Mouse (Mus musculus) MN1 (cell line): ENCODE measurements at regions not wholly inside any gene's neighbourhood (a gene's known extent, or its start where the extent isn't known, plus 50 kb on each side); places are given as distances from the start of the nearest gene placed in this dataset.

Experiments
- DNase-seq: peaks from one replicate; pipeline ENCODE4 v3.0.0-alpha.2; 2016; ENCODE audit warnings: low spot score

DNA sequence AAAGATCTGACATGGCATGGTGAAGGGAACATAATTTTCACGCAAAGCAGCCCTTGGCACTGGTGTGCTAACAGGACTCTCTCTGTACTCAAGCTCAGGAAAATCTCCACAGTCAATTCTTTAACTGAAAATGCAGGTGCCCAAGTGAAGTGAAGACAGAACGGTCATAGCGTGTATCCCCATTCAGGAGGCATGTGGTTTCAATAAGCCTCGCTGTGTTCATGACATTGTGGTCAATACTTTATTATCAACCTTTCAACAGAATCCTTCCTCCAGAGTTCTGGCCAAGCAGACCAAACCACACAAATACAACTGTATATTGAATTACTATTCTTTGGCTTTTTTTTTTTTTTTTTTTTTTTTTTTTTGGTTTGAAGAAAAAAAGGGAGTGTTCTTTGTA lies 314.1 kb downstream of the Mycn start:
- DNase-seq, result no peak

DNA sequence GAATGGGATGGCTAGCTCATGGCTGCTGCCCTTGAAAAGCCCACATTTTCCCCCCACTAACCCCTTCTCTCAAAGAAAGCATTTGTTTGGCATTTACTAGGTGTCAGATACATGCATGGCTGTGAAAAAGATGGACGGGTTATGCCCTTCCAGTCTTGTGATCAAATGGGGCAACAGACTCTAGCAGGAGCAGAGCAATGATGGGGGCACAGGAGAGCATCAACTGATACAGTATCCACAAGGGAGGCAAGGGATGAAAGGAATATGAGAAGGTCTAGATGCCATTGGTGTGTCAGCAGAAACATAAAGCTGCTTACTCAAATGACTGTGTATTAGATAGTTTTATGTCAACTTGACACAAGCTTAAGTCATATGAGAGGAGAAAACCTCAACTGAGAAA lies 315.9 kb downstream of the Mycn start:
- DNase-seq, result no peak

- DNase-seq, result peak; percentile 86
These were observed 318.9 kb downstream of the Mycn start for GRCm38 (mm10) chr12:12622712-12623292.

DNA sequence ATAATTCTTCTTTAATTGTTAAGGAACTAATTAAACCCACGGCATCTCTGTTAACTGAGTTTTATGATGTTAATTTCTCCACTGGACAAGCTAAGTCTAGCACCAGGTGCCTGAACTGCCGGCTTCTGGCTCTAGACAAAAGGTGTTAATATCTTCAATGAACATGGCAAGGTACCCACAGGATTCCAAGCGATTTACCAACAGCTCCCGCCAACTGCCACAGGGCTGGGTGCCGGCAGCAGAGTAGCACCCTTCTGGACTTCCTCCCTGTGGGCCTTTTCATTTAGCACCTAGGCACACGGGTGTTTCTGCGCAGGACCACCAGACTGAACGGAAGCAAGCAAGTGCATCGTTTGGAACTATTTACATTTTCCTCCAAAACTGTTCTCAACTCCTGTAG lies 320.2 kb downstream of the Mycn start:
- DNase-seq, result no peak

- DNase-seq, result no peak
These were observed 321.4 kb downstream of the Mycn start for GRCm38 (mm10) chr12:12620316-12620715.

DNA sequence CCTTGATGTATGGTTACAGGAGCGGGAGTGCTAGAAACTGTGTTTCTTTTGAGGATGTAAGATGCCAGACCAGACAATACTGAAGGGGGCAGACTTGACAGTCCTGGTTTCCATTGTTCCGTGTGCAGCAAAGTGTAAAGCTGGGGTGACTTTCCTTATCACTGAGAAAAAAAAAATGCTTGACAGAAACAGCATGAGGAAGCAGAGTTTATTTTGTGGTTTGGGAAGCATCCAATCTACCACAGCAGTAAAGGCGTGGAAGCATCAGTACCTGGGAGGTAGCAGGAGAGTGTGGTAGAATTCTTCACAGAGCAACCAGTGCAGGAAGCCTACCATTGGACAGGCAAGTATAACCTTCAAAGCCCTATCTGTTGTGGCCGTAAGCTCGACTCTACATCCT lies 322.3 kb downstream of the Mycn start:
- DNase-seq, result no peak

- no peak for DNase-seq
These were observed 329.2 kb downstream of the Mycn start for GRCm38 (mm10) chr12:12612520-12612919.

- peak; percentile 22 for DNase-seq
These were observed 330.9 kb downstream of the Mycn start for GRCm38 (mm10) chr12:12610861-12611260.

GRCm38 (mm10) chr12:12607995-12608394 lies 333.7 kb downstream of the Mycn start:
- no peak for DNase-seq

GRCm38 (mm10) chr12:12606911-12607310 lies 334.8 kb downstream of the Mycn start:
- no peak for DNase-seq

DNA sequence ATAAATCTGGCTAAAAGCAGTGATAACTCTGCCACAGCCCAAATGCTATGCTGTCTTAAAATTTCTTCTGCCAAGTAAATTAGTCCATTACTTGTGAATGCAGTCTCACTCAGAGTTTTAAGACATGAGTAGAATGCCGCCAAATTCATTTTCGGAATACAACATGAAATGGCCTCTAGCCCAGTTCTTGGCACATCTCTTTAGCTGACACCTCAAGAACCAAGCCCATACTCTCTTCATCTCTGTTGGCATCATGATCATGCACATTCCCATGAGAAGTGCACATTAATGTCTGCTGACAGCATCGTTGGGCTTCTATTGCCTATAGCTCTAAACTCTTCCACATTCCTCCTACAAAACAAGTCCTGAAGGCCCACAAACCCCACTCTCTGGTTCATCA lies 336.2 kb downstream of the Mycn start:
- DNase-seq, result no peak

- DNase-seq, result no peak
These were observed 339.4 kb downstream of the Fam49a start for GRCm38 (mm10) chr12:12601362-12601761.

GRCm38 (mm10) chr12:12595399-12595798 lies 333.5 kb downstream of the Fam49a start:
- DNase-seq, result no peak

GRCm38 (mm10) chr12:12594567-12594966 lies 332.6 kb downstream of the Fam49a start:
- DNase-seq, result no peak

GRCm38 (mm10) chr12:12593343-12593742 lies 331.4 kb downstream of the Fam49a start:
- DNase-seq, result no peak

- peak; percentile 38 for DNase-seq
These were observed 328.9 kb downstream of the Fam49a start for GRCm38 (mm10) chr12:12590753-12591291.

GRCm38 (mm10) chr12:12588771-12589370 lies 326.9 kb downstream of the Fam49a start:
- DNase-seq, result no peak

GRCm38 (mm10) chr12:12586436-12586835 lies 324.5 kb downstream of the Fam49a start:
- no peak for DNase-seq

DNA sequence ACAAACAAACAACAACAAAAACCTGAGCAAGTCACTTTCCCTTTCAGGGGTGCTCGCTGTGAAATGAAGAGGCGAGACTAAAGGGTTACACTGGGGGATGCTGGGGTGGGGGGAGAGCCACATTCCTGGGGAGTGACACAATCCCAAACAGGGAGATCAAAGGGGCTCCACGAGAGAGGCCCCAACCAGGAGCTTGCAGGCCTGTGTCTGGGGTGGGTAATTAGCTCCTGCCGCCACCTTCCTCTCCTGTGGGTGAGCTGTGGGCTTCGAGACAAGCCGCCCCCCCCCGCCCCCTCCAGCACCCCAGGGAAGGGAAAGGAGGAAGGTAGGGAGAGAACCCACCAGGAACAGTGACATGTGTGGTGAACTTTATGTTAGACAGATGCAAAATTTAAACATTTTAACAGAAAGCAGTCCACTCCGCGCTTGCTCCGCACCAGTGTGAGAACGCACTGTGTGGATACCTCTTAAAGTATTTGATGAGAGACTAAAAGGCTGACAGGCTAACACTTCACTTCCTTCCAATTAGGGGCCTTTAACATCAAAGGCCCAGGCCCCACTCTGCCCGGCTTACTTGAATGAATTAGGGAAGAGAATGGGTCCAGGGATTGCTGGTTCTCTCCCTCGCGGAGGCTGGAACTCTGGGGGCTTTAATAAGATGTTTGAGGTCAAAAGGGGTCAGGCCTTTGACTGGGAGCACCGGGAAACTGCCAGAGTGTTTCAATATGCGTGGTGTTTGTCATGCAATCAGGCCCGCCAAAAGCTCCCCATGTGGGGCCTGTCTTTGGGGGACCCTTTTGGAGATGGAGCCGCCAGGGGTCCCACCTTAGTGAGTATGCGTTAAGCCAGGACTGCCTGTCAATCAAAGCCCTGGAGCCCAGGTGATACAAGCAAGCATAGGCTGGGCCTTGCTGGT lies 319.6 kb downstream of the Fam49a start:
- no peak for DNase-seq

GRCm38 (mm10) chr12:12580763-12581178 lies 318.8 kb downstream of the Fam49a start:
- no peak for DNase-seq

DNA sequence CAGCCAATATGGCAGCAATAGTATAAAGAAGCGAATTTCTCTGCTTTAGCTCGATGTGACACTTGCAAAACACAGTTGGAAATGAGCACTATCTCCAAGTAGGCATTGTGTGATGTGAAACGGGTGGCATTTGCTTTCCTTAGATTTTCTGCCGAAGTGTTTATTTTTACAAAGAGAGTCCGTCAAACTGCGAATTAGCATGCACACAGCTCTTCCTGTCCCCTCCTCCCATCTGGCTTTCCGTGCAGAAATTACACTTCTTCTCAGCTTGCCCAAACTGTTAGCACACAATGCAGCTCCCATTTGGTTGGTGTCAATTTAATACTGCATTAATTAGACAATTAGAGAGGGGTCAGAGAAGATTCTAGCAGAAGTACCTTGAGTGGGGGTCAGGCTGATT lies 316.3 kb downstream of the Fam49a start:
- DNase-seq, result no peak

DNA sequence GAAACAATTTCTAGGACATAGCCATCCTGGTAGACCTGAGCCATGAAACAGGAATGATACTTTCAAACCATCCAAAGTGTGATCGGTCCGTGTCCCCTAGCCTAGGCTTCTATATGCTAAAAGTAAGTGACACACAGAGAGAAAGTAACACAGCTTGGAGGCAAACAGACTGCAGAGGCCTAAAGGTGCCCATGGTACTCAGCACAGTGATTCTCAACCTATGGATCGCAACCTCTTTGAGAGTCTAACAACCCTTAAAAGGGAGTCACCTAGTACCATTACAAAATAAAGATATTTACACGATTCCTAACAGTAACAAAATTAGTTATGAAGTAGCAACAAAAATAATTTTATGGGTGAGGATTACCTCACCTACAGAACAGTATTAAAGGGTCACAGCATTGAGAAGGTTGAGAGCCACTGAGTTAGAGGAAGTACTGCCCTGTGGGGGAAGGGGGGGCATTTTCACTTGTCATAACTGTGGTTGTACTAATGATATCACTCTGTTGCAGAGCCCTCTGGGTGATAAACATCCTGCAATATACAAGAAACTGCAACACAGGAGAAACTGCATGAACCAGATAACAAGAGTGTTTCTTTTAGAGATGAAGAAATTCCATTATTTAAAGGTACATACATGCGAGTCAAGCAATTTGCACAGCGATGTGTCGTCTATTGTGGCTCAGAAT lies 308.8 kb downstream of the Fam49a start:
- no peak for DNase-seq
